Mouse (Mus musculus) hindbrain, postnatal 0 days (tissue): ENCODE data around the gene Slc6a8. TPM values are rescaled to one million over a fixed set of nuclear protein-coding genes. Genes with fewer than 3 reads are reported as not detected.

Experiments
- ATAC-seq: fragments of 200-750 bp; cut with Nextera tagmentation; 2 replicates; pipeline ENCODE4 v1.8.0; 2017; ENCODE audit warnings: mild to moderate bottlenecking, moderate TSS enrichment, moderate library complexity
- DNase-seq: peaks from one replicate; pipeline ENCODE4 v3.0.0-alpha.2; 2015; ENCODE audit warnings: low spot score
- H3K27ac ChIP-seq: fragments of 300-500 bp; sonication (generic); 2 replicates; pipeline ENCODE4 v1.5.1; 2014; ENCODE audit warnings: mild to moderate bottlenecking
- H3K27me3 ChIP-seq: fragments of 300-500 bp; sonication (generic); 2 replicates; pipeline ENCODE4 v1.6.1; 2014; ENCODE audit warnings: low read length, mixed read lengths; ENCODE audit not compliant: insufficient read depth
- H3K36me3 ChIP-seq: fragments of 300-500 bp; sonication (generic); 2 replicates; pipeline ENCODE4 v1.6.1; 2014; ENCODE audit warnings: low read length, mixed read lengths; ENCODE audit not compliant: insufficient read depth
- H3K4me1 ChIP-seq: fragments of 300-500 bp; sonication (generic); 2 replicates; pipeline ENCODE4 v1.6.1; 2014; ENCODE audit warnings: antibody characterized with exemption, low read length, mixed read lengths; ENCODE audit not compliant: insufficient read depth
- H3K4me2 ChIP-seq: fragments of 300-500 bp; sonication (generic); 2 replicates; pipeline ENCODE4 v1.6.1; 2014; ENCODE audit warnings: low read depth, mild to moderate bottlenecking, low read length, moderate library complexity, mixed read lengths
- H3K4me3 ChIP-seq: fragments of 300-500 bp; sonication (generic); 2 replicates; pipeline ENCODE4 v1.5.1; 2014; ENCODE audit warnings: low read length
- H3K9ac ChIP-seq: fragments of 300-500 bp; sonication (generic); replicated peaks from 2 replicates; pipeline ENCODE4 v1.6.1; 2014; ENCODE audit warnings: mild to moderate bottlenecking, low read length, moderate library complexity, mixed read lengths
- H3K9me3 ChIP-seq: fragments of 300-500 bp; sonication (generic); 2 replicates; pipeline ENCODE4 v1.6.1; 2016; ENCODE audit warnings: low read length, mixed read lengths
- CTCF ChIP-seq: IDR thresholded peaks from 2 replicates; pipeline ENCODE4 v1.5.1; 2016; ENCODE audit warnings: antibody characterized with exemption, control low read depth, low read depth
- WGBS: fragments of 180-500 bp; shearing (Covaris S2); extraction: QIAGEN DNeasy Blood & Tissue Kit; methylation state at CpG from one replicate; pipeline ENCODE4 v1.1.7; 2014; 5-methylcytosine and 5-hydroxymethylcytosine counted together
- polyA plus RNA-seq: library from polyadenylated mRNA; unstranded; fragments of >200 nt; fragmentation: Nextera tagmentation; extraction: Ambion mirVana; gene quantifications from 2 replicates; pipeline ENCODE4 v1.2.1, GENCODE M21; 2015
- total RNA-seq: library from RNA; depleted of rRNA; stranded (reverse); fragments of >200 nt; gene quantifications from 2 replicates; pipeline ENCODE4 v1.2.3, GENCODE M21; 2014

The Slc6a8 gene
- total and polyA plus RNA-seq, 2 experiments from 2014 or later: 8.2 to 61.1 TPM

DNA sequence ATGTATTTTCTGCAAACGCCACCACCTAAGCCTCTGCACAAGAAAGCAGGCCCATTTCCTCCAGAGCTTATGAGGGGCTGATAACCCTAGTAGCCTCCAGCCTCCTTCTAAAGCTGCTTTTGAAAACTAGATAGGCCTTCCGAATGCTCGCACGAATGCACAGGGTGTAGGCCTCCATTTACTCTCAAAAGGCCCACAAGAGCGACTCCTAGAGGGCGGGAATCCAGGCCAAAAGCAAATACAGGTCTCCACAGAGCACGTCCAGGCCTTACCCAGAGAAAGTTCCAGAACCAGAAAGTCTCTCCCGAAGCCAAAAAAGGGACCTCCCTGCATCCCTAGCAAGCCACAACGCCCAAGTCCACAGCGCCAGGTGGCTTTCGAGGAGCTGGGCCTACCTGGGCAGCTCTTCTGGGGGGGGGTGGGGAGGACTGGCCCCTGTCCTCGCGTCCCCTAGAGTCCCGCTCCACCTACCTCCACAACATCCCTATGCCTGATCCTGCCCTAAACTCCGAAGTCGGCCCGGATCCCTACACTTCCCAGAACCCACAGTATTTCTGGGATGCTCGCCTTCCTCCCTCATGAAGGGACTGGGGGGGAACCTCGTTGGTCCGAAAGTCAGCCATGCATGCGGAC, 42.6 kb downstream of the Slc6a8 start:
- peak overlapping the region; percentile 51 for H3K9ac ChIP-seq
- H3K36me3 ChIP-seq: no peaks in the 10 kb centered on the region
- H3K27ac ChIP-seq: peak overlapping the region; percentile 74
- H3K27me3 ChIP-seq: no peaks in the 10 kb centered on the region
- H3K9me3 ChIP-seq: no peaks in the 10 kb centered on the region
- H3K4me1 ChIP-seq: no peaks in the 10 kb centered on the region
- H3K4me2 ChIP-seq: peak overlapping the region; percentile 60
- TF ChIP-seq CTCF: peak; percentile 46
- ATAC-seq (peak; percentile 25; the same call in 1 of the 2 replicates), DNase-seq (peak; percentile 57)
- peak overlapping the region; percentile 48 for H3K4me3 ChIP-seq
- WGBS: 35% methylated on average over 21 of the region's 21 CpGs

DNA sequence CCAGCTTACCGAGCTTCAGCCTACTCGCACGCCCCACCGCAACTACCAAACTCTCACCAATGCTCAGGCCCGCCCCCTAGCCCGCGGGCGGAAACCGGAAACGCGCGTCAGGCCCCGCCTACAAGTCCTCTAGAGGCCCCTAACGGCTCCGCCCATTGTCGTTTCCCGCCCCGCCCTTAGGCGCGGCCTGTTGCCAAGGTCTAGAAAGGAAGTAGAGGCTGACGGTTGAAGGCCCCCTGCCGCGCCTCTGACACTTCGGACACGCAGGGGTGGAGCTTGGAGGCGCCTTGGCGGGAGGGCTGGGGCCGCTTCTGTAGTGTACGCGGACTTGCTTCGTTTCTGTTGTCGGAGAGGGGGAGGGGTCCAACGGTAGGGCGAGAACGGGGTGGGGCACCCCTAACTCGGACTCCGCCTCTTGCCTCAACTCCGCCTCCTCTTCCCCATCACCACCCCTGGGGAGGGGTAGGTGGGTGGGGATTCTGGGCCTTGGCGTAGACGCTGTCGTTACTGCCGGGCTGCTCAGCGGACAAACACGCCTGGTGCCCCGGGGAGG, 43.2 kb downstream of the Slc6a8 start, which contains the start of the genes Bcap31 and Abcd1:
TSS of gene Bcap31 (minus strand) at position 67 of the 553 bp plus-strand sequence.
TSS of gene Abcd1 (plus strand) at position 489 of the 553 bp plus-strand sequence.
- H3K36me3 ChIP-seq: no peaks in the 10 kb centered on the region
- 35% methylated on average over 40 of the region's 45 CpGs for WGBS
- no peaks in the 10 kb centered on the region for H3K9me3 ChIP-seq
- H3K9ac ChIP-seq: peak within 1 kb of the TSS; percentile 51
- H3K4me2 ChIP-seq: peak within 1 kb of the TSS; percentile 60
- no peaks in the 10 kb centered on the region for H3K27me3 ChIP-seq
- DNase-seq (peak; percentile 92), ATAC-seq (peak; percentile 95)
- peak within 1 kb of the TSS; percentile 48 for H3K4me3 ChIP-seq
- TF ChIP-seq CTCF: no peak
- H3K27ac ChIP-seq: peak within 1 kb of the TSS; percentile 74
- H3K4me1 ChIP-seq: no peaks in the 10 kb centered on the region

DNA sequence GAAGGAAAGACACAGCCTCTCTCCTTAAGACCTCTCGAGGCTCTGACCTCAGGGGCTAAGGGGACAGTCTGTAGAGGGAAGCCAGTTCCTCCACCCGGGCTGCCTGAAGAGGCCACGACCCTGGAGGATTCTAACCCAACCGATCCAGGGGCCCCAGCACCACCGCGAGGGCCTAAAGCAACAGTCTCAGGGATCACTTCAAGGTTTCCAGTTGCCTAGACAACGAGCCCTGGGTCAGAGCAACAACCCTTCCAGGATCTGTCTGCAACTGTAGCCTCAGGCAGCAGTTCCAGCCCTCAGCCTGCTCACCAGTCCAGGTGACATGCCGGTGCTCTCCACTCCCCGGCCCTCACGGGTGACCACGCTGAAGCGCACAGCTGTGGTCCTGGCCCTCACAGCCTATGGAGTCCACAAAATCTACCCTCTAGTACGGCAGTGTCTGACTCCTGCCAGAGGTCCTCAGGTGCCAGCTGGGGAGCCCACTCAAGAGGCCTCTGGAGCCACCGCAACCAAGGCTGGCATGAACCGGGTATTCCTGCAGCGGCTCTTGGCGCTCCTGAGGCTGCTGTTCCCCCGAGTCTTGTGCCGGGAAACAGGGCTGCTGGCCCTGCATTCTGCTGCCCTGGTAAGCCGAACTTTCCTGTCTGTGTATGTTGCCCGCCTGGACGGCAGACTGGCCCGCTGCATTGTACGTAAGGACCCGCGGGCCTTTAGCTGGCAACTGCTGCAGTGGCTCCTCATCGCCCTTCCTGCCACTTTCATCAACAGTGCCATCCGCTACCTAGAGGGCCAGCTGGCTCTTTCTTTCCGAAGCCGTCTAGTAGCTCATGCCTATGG, 44.0 kb downstream of the Slc6a8 start:
- DNase-seq: peak; percentile 6
- Histone ChIP-seq H3K27ac (peak overlapping the region; percentile 74), H3K9ac (peak overlapping the region; percentile 51), H3K4me2 (peak overlapping the region; percentile 60), H3K36me3 (no peaks in the 10 kb centered on the region), H3K9me3 (no peaks in the 10 kb centered on the region), H3K27me3 (no peaks in the 10 kb centered on the region), H3K4me3 (peak overlapping the region; percentile 48), H3K4me1 (no peaks in the 10 kb centered on the region)
- TF ChIP-seq CTCF: no peak
- whole genome bisulfite sequencing: 39% methylated on average over 30 of the region's 30 CpGs
- no peak; the same call in 1 of the 2 replicates for ATAC-seq

DNA sequence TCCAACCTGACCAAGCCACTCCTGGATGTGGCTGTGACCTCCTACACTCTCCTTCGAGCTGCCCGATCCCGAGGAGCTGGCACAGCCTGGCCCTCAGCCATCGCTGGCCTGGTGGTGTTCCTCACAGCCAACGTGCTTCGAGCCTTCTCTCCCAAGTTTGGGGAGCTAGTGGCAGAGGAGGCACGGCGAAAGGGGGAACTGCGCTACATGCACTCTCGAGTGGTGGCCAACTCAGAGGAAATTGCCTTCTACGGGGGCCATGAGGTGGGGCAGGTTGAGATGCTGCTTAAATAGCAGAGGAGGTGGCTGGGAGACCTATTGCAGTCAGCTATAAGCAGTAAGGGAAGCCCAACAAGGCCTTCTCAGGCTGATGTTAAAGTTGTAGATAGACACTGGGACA, 44.7 kb downstream of the Slc6a8 start:
- Histone ChIP-seq H3K36me3 (no peaks in the 10 kb centered on the region), H3K9me3 (no peaks in the 10 kb centered on the region), H3K9ac (peak overlapping the region; percentile 51; the same call in 1 of the 2 replicates), H3K27me3 (no peaks in the 10 kb centered on the region), H3K27ac (peak overlapping the region; percentile 74; the same call in 1 of the 2 replicates), H3K4me2 (peak overlapping the region; percentile 60), H3K4me3 (no peak overlapping the region), H3K4me1 (no peaks in the 10 kb centered on the region)
- 66% methylated on average over 11 of the region's 11 CpGs for WGBS
- TF ChIP-seq CTCF: no peak
- no peak for DNase-seq
- ATAC-seq: no peak

DNA sequence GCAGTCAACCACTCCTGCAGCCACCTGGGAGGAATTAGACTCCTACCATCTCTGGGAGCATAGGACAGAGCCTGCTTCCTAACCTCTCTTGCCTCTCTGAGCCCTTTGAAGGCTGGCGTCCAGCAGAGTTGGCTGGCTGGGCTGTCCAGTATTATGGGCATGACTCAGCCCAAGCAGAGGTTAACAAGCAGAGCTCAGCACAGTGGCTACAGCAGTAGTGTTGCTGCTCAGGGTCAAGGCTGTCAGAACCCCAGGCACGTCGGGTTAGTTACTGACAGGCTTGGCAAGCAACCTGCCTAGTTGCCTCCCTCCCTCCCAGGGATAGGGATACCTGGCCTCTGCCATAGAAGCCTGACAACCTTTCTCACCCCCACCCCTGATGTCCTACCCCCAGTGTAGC, 45.3 kb downstream of the Slc6a8 start:
- no peak overlapping the region for H3K9ac ChIP-seq
- no peaks in the 10 kb centered on the region for H3K4me1 ChIP-seq
- ATAC-seq: no peak
- TF ChIP-seq CTCF: no peak
- no peaks in the 10 kb centered on the region for H3K9me3 ChIP-seq
- H3K27ac ChIP-seq: no peak overlapping the region
- 51% methylated on average over 3 of the region's 3 CpGs for WGBS
- H3K36me3 ChIP-seq: no peaks in the 10 kb centered on the region
- no peak overlapping the region for H3K4me3 ChIP-seq
- H3K4me2 ChIP-seq: peak overlapping the region; percentile 21; the same call in 1 of the 2 replicates
- H3K27me3 ChIP-seq: no peaks in the 10 kb centered on the region
- DNase-seq: no peak

DNA sequence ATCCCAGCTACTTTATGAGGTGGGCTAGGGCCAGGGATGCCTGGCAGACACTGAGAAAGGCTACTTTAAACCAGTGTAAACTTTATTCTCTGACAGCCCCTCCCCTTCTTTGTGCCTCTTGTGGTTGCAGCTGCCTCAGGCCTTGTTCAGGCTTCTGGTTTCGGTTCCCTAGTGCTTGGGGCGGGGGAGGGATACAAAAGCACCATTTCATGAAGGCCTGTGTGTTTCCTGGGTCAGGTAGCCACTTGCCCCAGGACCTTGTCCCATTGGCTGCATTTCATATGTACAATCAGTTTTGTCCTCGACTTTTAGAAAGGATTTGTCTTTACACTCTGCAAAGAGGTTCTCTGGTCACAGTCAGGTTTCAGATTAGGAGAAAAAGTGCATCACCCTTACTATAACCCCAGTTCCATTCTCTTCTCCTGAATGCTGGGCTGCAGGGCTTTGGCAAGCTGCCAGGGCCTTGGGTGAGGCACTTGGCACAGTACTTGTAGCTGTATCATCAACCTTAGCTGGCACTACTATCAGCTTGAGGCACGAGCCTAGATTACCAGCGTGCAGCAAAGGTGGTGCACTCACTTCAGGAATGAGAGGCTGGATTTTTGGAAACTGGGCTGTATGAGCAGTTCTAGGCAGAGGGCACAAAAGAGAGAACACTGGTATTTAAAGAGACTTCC, 45.9 kb downstream of the Slc6a8 start:
- H3K27ac ChIP-seq: no peak overlapping the region
- no peak overlapping the region for H3K4me3 ChIP-seq
- no peak for ATAC-seq
- no peaks in the 10 kb centered on the region for H3K27me3 ChIP-seq
- H3K9ac ChIP-seq: no peak overlapping the region
- no peak for TF ChIP-seq CTCF
- no peaks in the 10 kb centered on the region for H3K36me3 ChIP-seq
- no peaks in the 10 kb centered on the region for H3K4me1 ChIP-seq
- no peaks in the 10 kb centered on the region for H3K9me3 ChIP-seq
- peak; percentile 3 for DNase-seq
- H3K4me2 ChIP-seq: peak overlapping the region; percentile 21; the same call in 1 of the 2 replicates
- WGBS: 43% methylated on average over 5 of the region's 5 CpGs
